Mouse (Mus musculus): Measurements from ENCODE around the gene Cadm4.

DNA sequence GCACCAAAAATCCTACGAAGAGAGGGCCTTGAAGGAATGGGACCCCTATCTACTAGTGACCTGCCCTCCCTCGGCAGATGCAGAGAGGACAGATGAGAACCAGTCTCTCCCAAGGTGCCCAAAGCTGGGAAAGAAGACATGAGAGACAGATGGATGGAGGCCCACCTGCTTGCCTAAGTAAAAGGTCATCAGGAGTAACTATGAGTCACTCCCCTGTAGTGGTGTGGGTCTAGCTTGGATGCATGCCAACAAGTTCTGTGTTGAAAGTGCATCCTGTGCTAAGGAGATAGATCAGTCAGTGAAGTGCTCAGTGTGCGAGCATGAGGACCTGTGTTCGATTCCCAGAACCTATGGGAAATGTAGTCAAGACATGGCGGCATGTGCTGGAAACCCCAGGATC lies 2.9 kb upstream of the Cadm4 start:
- TF ChIP-seq ELF1 (IDR thresholded peaks at IDR 0.05; ENCODE audit: low read depth, low read length) (no peak), CTCF (conservative IDR thresholded peaks at IDR 0.05 in 1 of 2, IDR thresholded peaks at IDR 0.05 in 1 of 2; ENCODE audit: low read depth in 2 of 2, low read length in 2 of 2) (no peak), ZMIZ1 (IDR thresholded peaks at IDR 0.05; ENCODE audit: low read depth, low read length) (no peak), POLR2A (IDR thresholded peaks at IDR 0.05; ENCODE audit: low read depth, low read length) (no peak), BHLHE40 (IDR thresholded peaks at IDR 0.05; ENCODE audit: low read depth, low read length) (no peak), EP300 (IDR thresholded peaks at IDR 0.05; ENCODE audit: low read length) (no peak), POLR2AphosphoS2 (IDR thresholded peaks at IDR 0.05; ENCODE audit: low read depth, low read length) (no peak), USF1 (IDR thresholded peaks at IDR 0.05; ENCODE audit: low read depth, low read length) (no peak), SIN3A (IDR thresholded peaks at IDR 0.05; ENCODE audit: low read length) (no peak), RAD21 (IDR thresholded peaks at IDR 0.05; ENCODE audit: low read depth, low read length) (no peak), USF2 (conservative IDR thresholded peaks at IDR 0.05; ENCODE audit: low read depth, low read length) (no peak), HCFC1 (IDR thresholded peaks at IDR 0.05; ENCODE audit: low read depth, low read length) (no peak), PAX5 (IDR thresholded peaks at IDR 0.05; ENCODE audit: low read length) (no peak), ZNF384 (IDR thresholded peaks at IDR 0.05; ENCODE audit: low read depth, low read length) (no peak)
